Mouse (Mus musculus): ENCODE measurements at regions not wholly inside any gene's neighbourhood (a gene's known extent, or its start where the extent isn't known, plus 50 kb on each side); places are given as distances from the start of the nearest gene placed in this dataset.

DNA sequence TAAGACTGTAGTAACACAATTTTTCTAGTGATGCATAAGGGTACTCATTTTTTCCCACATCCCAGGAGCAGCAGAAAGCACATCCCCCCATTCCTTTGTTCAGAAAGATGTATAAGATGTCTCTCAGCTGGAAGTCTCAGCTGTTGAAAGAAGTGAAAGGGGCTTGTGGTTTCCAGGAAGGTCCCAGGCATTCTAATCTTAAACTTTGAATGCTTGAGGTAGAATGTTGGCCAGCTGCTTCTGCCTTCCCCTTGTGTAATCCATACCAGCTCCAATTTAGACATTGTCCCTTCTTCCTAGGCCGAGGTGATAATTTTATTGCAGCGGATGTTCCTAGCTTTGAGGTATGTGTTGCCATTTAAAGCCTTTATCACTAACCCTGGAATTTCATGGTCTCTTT is 272.8 kb downstream of the Tbx15 start:
- no peak for TF ChIP-seq CTCF (IDR thresholded peaks at IDR 0.05; ENCODE audit: borderline replicate concordance, extremely low read depth, insufficient read depth, insufficient read length)
- TF ChIP-seq POLR2A (IDR thresholded peaks at IDR 0.05; ENCODE audit: borderline replicate concordance, extremely low read depth, insufficient read depth, insufficient read length, poor library complexity, severe bottlenecking) = no peak

Data from brain, embryonic 14.5 days (tissue).